Mouse (Mus musculus) hindbrain, embryonic 15.5 days (tissue): ENCODE data around the gene Myof. TPM values are rescaled to one million over a fixed set of nuclear protein-coding genes. Genes with fewer than 3 reads are reported as not detected.

ENCODE experiments used
- ATAC-seq: fragments of 200-750 bp; cut with Nextera tagmentation; 2 replicates; pipeline ENCODE4 v1.8.0; 2017; ENCODE audit warnings: low read depth, moderate number of reproducible peaks, moderate TSS enrichment; ENCODE audit not compliant: low FRiP score
- H3K27ac ChIP-seq: fragments of 300-500 bp; sonication (generic); replicated peaks from 2 replicates; pipeline ENCODE4 v1.5.1; 2015; ENCODE audit warnings: mild to moderate bottlenecking, inconsistent platforms
- H3K27me3 ChIP-seq: fragments of 300-500 bp; sonication (generic); 2 replicates; pipeline ENCODE4 v1.6.1; 2015; ENCODE audit warnings: control low read depth, inconsistent platforms
- H3K36me3 ChIP-seq: fragments of 300-500 bp; sonication (generic); 2 replicates; pipeline ENCODE4 v1.6.1; 2015; ENCODE audit warnings: control low read depth, inconsistent platforms
- H3K4me1 ChIP-seq: fragments of 300-500 bp; sonication (generic); replicated peaks from 2 replicates; pipeline ENCODE4 v1.6.1; 2015; ENCODE audit warnings: control low read depth, inconsistent platforms
- H3K4me2 ChIP-seq: fragments of 300-500 bp; sonication (generic); 2 replicates; pipeline ENCODE4 v1.6.1; 2015; ENCODE audit warnings: moderate library complexity, mild to moderate bottlenecking, inconsistent platforms
- H3K4me3 ChIP-seq: fragments of 300-500 bp; sonication (generic); 2 replicates; pipeline ENCODE4 v1.5.1; 2015; ENCODE audit warnings: mild to moderate bottlenecking, inconsistent platforms
- H3K9ac ChIP-seq: fragments of 300-500 bp; sonication (generic); 2 replicates; pipeline ENCODE4 v1.6.1; 2015; ENCODE audit warnings: inconsistent platforms
- H3K9me3 ChIP-seq: fragments of 300-500 bp; sonication (generic); 2 replicates; pipeline ENCODE4 v1.6.1; 2016; ENCODE audit warnings: control low read depth, inconsistent platforms
- WGBS: fragments of 180-500 bp; shearing (Covaris S2); methylation state at CpG from one replicate; pipeline ENCODE4 v1.1.7; 2015; 5-methylcytosine and 5-hydroxymethylcytosine counted together
- polyA plus RNA-seq: library from polyadenylated mRNA; unstranded; fragments of >200 nt; fragmentation: Nextera tagmentation; extraction: Ambion mirVana; gene quantifications from 2 replicates; pipeline ENCODE4 v1.2.1, GENCODE M21; 2015

The Myof gene
- 1.6 and 2.5 TPM in 2 replicates for polyA plus RNA-seq

DNA sequence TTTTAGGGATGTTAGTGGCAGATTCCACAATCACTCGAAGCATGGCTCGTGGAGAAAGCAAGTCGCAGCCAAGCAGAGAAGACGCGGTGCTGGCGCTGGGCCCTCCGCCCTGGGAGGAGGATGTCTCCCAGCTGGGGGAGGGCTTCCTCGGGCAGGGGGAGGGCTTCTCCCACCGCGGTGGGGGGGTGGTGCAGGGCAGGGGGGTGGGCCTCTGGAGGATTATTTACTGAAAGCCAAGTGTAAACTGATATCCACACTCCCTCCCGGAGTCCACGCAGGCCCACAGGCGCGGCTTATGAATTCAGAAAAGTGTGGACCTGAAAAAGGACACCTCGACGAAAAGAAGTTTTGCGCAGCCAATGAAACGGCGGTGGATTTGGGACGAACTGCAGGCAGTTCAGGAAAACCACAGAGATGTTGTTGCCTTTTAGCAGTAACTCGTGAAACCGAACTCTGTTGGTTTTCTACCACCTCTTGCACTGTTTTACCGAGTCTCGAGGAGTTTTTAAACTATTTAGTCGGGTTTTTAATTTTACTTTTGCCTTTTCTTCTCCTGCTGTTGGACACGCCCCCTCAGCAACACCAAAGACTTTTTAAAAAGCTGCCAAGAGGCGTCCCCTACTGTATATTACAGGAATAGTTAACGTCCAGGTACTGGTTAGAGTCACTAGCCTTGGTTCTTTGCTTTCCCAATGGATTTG is at the start of gene Myof:
TSS of gene Myof (minus strand) at position 297 of the 701 bp plus-strand sequence.
- peaks cover 8% of the 10 kb centered on the region for H3K4me1 ChIP-seq
- peak within 1 kb of the TSS; percentile 74 for H3K4me2 ChIP-seq
- H3K9me3 ChIP-seq, result no peaks in the 10 kb centered on the region
- H3K4me3 ChIP-seq, result peak within 1 kb of the TSS; percentile 37
- peaks cover 32% of the 10 kb centered on the region for H3K27me3 ChIP-seq
- peak within 1 kb of the TSS; percentile 35; the same call in 1 of the 2 replicates for H3K9ac ChIP-seq
- ATAC-seq, result no peak
- H3K36me3 ChIP-seq, result no peaks in the 10 kb centered on the region
- WGBS, result under 1% methylated on average over 28 of the region's 28 CpGs
- H3K27ac ChIP-seq, result no peak within 1 kb of the TSS

DNA sequence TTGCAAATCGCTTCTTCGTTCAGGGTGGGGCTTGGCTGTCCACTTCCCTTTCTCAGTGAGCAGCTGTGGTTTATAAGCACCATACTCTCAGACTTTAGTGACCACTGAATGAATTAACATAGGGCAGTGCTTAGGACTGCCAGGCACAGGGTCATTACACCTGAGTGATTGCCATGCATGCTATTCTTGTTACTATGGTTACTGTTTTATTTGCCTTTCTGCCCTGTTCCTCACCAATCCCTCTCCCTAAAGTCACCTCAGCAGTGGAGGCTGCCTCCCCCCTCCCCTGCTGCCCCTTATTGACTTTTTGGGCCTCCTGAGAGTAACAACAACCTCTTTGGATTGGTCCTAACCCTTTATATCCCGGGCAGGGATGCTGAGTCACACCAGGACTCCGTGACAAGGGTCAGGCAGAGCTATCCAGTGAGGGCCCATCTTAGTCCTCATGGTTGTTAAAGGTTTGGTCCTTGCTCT is 48.2 kb upstream of the Myof start:
- peaks cover 13% of the 10 kb centered on the region for H3K27me3 ChIP-seq
- no peak overlapping the region for H3K4me3 ChIP-seq
- no peak overlapping the region for H3K4me2 ChIP-seq
- no peaks in the 10 kb centered on the region for H3K4me1 ChIP-seq
- no peak overlapping the region for H3K27ac ChIP-seq
- H3K9ac ChIP-seq, result no peak overlapping the region
- ATAC-seq, result no peak
- 48% methylated on average over 4 of the region's 4 CpGs for WGBS
- H3K36me3 ChIP-seq, result no peaks in the 10 kb centered on the region
- H3K9me3 ChIP-seq, result no peaks in the 10 kb centered on the region

DNA sequence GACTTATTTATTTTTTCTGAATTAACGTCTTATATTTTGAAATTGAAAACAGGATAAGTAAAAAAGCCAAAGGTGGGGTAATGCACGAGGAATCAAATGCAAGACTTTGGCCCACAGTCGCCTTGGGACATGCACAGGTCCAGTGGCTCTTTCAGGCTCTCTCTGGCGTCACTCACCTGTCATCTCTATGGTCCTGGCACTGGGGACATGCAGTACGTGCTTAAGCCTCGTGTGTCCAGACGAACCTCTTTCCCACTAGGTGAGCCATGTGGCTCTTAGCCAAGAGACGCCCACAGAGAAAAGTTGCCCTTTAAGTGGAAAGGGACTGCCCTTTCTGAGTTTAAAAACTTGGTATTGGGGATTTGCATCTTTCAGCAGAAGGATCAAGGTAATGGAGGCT is 46.0 kb upstream of the Myof start:
- Histone ChIP-seq H3K9me3 (no peaks in the 10 kb centered on the region), H3K27me3 (no peaks in the 10 kb centered on the region), H3K9ac (no peak overlapping the region), H3K4me2 (no peak overlapping the region), H3K4me1 (no peaks in the 10 kb centered on the region), H3K27ac (no peak overlapping the region), H3K36me3 (no peaks in the 10 kb centered on the region), H3K4me3 (no peak overlapping the region)
- 83% methylated on average over 8 of the region's 8 CpGs for WGBS
- ATAC-seq, result no peak

DNA sequence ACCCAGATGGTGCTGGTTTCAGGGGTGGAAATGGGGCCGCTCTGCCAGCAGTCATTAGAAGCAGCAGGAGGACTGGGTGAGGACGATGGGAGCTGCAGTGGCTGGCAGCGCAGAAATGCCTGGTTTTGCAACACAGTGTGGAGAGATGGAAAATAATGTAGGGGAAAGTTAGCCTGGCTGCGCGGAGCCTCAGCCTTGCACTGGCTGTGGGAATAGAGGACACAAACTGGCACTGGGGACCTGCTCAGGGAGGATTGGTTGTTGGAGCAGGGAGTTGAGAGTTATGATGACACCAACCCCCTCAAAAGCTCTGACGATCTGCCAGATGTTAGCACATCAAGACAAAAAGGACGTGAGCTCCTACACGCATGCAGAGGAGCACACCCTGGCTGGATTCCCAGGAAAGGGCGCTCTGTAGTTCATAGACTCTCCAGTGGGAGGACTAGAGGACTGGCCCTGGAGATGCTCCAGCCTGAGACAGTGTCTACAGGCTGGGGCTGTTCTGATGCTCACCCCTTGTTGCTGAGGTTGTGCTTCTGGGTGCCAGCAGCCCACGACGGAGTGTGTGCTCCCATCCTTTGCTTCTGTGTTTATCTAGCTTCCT is 43.7 kb upstream of the Myof start:
- no peak overlapping the region for H3K27ac ChIP-seq
- peak overlapping the region; percentile 18; the same call in 1 of the 2 replicates for H3K4me2 ChIP-seq
- H3K27me3 ChIP-seq, result no peaks in the 10 kb centered on the region
- H3K36me3 ChIP-seq, result no peaks in the 10 kb centered on the region
- H3K9ac ChIP-seq, result no peak overlapping the region
- H3K4me3 ChIP-seq, result no peak overlapping the region
- WGBS, result 55% methylated on average over 11 of the region's 11 CpGs
- peak; percentile 89 for ATAC-seq
- no peaks in the 10 kb centered on the region for H3K4me1 ChIP-seq
- no peaks in the 10 kb centered on the region for H3K9me3 ChIP-seq

DNA sequence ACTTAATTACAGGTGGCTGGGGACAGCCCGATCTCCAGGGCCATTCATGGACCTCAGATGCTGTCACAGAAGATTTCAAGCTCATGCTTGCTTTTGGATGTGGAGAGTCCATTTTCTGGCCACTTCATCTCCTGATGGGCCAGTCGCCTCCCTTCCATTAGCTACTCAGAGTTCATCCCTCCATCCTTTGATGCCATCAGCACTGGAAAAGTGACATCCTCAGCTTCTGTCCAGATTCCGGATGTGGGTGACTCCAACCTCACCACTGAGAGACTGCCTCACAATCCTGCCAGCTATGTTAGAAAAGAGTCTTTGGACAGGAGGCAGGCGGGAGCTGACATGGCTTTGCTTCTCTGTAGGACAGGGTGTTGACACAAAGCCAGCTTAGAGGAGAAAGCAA is 42.5 kb upstream of the Myof start:
- Histone ChIP-seq H3K27ac (no peak overlapping the region), H3K4me2 (no peak overlapping the region), H3K36me3 (no peaks in the 10 kb centered on the region), H3K4me3 (no peak overlapping the region), H3K9me3 (no peaks in the 10 kb centered on the region), H3K9ac (no peak overlapping the region), H3K27me3 (no peaks in the 10 kb centered on the region), H3K4me1 (no peaks in the 10 kb centered on the region)
- WGBS, result 89% methylated on average over 4 of the region's 4 CpGs
- ATAC-seq, result no peak

DNA sequence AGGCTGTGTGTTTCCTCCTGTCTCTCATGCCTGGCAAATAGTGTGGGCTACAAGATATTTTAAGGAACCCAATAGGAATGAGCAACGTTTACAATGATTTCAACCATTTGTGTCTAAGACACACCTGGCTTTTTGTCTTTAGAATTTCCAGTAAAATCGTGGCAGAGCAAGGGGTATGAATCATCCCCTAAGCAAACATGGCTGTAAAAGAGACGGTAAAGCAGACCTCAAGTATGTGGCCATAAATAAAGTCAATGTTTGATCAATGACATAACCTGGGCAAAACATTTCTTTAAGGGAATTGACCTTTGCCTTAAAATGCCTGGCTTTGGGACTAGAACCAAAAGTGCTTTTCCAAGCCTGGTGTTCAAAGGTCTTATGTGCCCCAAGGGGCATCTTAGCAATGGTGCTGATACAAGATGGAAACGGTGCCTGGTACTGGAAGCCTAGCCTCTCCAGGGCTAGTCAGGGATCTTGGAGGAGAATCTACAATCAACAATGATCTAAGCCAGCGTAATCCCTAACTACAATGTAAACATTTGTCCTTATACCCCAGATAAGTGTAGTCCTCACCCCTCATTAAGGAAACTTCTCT is 39.7 kb upstream of the Myof start:
- no peaks in the 10 kb centered on the region for H3K4me1 ChIP-seq
- no peaks in the 10 kb centered on the region for H3K9me3 ChIP-seq
- no peak overlapping the region for H3K4me3 ChIP-seq
- H3K4me2 ChIP-seq, result no peak overlapping the region
- ATAC-seq, result no peak
- no peaks in the 10 kb centered on the region for H3K36me3 ChIP-seq
- H3K27me3 ChIP-seq, result no peaks in the 10 kb centered on the region
- no peak overlapping the region for H3K27ac ChIP-seq
- no peak overlapping the region for H3K9ac ChIP-seq
- 77% methylated on average over 5 of the region's 5 CpGs for WGBS

DNA sequence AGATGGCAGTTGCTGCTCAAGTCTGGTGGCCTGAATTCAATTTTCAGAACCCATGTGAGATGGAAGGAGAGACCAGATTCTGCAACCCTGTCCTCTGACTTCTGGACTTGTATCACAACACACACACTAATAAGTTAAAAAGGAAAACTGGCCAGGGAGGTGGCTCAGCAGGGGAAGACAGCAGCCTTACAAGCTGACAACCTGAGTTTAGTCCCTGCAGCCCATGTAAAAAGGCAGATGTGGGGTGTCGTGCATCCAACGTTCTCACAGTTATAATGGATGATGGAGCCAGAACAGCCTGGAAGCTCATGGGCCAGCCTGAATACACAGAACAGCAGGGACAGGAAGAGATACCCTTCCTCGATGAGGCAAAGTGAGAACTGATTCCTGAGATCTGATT is 38.0 kb upstream of the Myof start:
- no peaks in the 10 kb centered on the region for H3K4me1 ChIP-seq
- ATAC-seq, result no peak
- no peaks in the 10 kb centered on the region for H3K27me3 ChIP-seq
- no peak overlapping the region for H3K4me3 ChIP-seq
- H3K9me3 ChIP-seq, result no peaks in the 10 kb centered on the region
- 84% methylated on average over 3 of the region's 3 CpGs for WGBS
- H3K27ac ChIP-seq, result no peak overlapping the region
- no peak overlapping the region for H3K4me2 ChIP-seq
- no peaks in the 10 kb centered on the region for H3K36me3 ChIP-seq
- H3K9ac ChIP-seq, result no peak overlapping the region

DNA sequence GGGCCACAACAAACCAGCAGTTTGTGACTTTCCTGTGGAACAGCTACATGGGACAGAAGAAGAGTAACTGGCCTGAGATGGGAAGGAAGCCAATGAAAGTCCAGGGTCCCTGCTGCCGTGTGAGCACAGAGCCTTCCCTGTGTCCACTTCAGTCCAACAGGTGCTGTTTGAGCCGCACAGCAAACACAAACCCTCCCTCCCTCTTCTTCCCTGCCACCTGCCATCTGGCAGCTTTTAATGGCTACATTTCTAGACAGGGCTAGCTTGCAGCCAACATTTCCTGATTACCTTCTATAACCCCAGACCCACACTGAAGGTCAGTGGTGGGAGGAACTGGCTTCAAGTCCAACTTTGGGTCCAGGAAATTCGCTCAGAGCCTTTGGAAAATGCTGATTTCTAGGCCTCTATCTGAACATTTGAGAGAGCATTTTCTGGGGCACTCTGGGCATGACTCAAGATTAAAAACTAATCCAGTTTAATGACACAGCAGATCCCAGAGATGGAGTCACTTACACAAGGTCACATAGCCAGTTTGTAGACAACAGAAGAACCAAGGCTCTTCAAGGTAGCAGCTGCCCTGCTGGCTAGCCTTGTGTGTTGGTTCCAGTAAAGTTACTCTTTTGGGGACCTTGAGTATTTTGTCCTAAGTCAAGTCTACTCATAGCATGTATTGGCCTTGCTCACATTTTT is 34.6 kb upstream of the Myof start:
- ATAC-seq, result no peak
- H3K27ac ChIP-seq, result no peak overlapping the region
- WGBS, result 71% methylated on average over 3 of the region's 3 CpGs
- H3K36me3 ChIP-seq, result no peaks in the 10 kb centered on the region
- H3K9ac ChIP-seq, result no peak overlapping the region
- H3K4me1 ChIP-seq, result no peaks in the 10 kb centered on the region
- no peaks in the 10 kb centered on the region for H3K9me3 ChIP-seq
- H3K4me3 ChIP-seq, result no peak overlapping the region
- no peaks in the 10 kb centered on the region for H3K27me3 ChIP-seq
- H3K4me2 ChIP-seq, result no peak overlapping the region

DNA sequence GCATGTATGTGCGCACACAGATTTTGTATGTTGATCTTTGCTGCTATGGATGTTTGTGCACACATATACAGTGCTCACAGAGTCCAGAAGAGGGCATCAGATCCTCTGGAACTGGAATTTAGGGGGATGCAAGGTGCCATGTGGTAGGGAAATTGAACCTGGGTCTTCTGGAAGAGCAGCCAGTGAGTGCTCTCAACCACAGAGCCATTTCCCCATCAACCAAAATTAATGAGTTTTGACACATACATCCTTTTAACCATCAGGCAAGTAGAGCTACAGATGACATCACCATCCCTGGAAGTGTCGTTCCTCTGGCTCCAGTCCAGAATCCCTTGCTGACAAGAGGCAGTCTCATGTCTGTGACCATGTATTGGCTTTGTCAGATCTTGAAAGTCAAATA is 32.9 kb upstream of the Myof start:
- H3K9ac ChIP-seq, result no peak overlapping the region
- no peaks in the 10 kb centered on the region for H3K4me1 ChIP-seq
- H3K36me3 ChIP-seq, result no peaks in the 10 kb centered on the region
- 74% methylated on average over 2 of the region's 2 CpGs for WGBS
- ATAC-seq, result no peak
- no peak overlapping the region for H3K4me3 ChIP-seq
- H3K27ac ChIP-seq, result no peak overlapping the region
- no peaks in the 10 kb centered on the region for H3K27me3 ChIP-seq
- no peaks in the 10 kb centered on the region for H3K9me3 ChIP-seq
- no peak overlapping the region for H3K4me2 ChIP-seq

DNA sequence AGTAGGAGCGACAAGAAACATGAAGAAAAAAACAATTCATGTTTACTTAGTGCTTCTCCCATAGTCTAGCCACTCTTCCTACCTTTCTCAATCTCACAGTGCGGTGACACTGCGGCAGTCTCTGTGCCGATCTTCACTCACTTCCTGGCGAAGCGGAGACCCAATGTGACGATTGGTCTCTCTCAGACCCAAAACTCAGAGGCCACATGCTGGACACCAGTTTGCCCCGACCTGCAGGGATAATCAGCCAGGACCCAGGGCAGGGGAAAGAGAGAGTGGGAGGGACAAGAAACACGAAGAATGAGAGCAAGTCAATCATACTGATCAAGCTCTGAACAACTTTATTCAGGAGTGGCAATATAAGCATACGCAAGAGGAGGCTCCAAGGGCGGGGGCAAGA is 31.7 kb upstream of the Myof start:
- no peak overlapping the region for H3K4me3 ChIP-seq
- H3K9me3 ChIP-seq, result no peaks in the 10 kb centered on the region
- H3K9ac ChIP-seq, result no peak overlapping the region
- no peaks in the 10 kb centered on the region for H3K36me3 ChIP-seq
- H3K4me1 ChIP-seq, result no peaks in the 10 kb centered on the region
- no peak for ATAC-seq
- H3K27ac ChIP-seq, result no peak overlapping the region
- no peaks in the 10 kb centered on the region for H3K27me3 ChIP-seq
- H3K4me2 ChIP-seq, result no peak overlapping the region
- 85% methylated on average over 11 of the region's 11 CpGs for WGBS

DNA sequence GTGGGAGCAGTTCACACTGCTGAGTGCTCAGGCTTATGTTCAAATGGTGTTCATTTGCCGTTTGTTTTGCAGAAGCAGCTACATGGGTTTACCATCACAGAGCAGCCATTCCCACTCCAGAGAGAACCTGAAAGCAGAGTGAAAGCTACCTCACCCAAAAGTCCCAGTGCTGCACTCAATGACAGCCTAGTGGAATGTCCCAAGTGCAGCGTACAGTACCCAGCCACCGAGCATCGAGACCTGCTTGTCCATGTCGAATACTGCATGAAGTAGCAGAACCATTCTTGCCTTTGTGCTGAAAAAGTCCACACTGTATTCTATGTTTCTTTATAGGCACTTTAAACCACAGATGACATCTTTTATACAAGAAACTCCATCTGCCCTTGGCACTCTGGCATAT is 29.8 kb upstream of the Myof start:
- no peak for ATAC-seq
- H3K27me3 ChIP-seq, result no peaks in the 10 kb centered on the region
- 94% methylated on average over 5 of the region's 5 CpGs for WGBS

DNA sequence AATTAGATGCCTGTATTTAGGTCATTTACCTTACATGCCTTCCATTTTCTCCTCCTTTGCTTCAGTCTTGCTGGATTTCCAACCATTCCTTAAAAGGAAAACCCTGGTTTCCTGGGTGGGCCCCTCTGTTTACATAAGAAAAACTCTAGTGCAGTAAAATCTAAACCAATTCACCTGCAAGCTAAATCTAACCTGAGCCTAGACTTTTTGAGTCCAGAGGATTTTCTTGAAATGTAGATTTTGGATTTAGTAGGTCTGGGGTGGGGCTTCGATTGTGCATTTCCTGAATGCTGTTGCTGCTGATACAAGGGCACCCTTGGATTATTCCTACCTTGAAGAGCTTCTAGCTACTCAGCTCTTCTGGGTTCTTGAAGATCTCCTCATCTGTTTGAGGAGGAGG is 20.7 kb upstream of the Myof start:
- no peak for ATAC-seq
- H3K4me2 ChIP-seq, result no peak overlapping the region
- H3K36me3 ChIP-seq, result no peaks in the 10 kb centered on the region
- H3K9ac ChIP-seq, result no peak overlapping the region
- H3K4me1 ChIP-seq, result no peaks in the 10 kb centered on the region
- no peaks in the 10 kb centered on the region for H3K9me3 ChIP-seq
- WGBS, result 94% methylated on average over 1 of the region's 1 CpGs
- no peak overlapping the region for H3K27ac ChIP-seq
- H3K4me3 ChIP-seq, result no peak overlapping the region
- no peaks in the 10 kb centered on the region for H3K27me3 ChIP-seq

More for the DNA sequence above, 29.8 kb upstream of the Myof start:
- Histone ChIP-seq H3K4me1 (no peaks in the 10 kb centered on the region), H3K9me3 (no peaks in the 10 kb centered on the region), H3K4me2 (no peak overlapping the region), H3K27ac (no peak overlapping the region), H3K36me3 (no peaks in the 10 kb centered on the region), H3K4me3 (no peak overlapping the region), H3K9ac (no peak overlapping the region)
